Mouse (Mus musculus) lung, adult 2 months (tissue): ENCODE measurements at regions not wholly inside any gene's neighbourhood (a gene's known extent, or its start where the extent isn't known, plus 50 kb on each side); places are given as distances from the start of the nearest gene placed in this dataset.

Experiments
- DNase-seq: peaks from one replicate; pipeline ENCODE4 v3.0.0; 2022
- H3K4me1 ChIP-seq: fragments of 200-500 bp; 2 replicates; pipeline ENCODE4 v1.6.1; 2011; ENCODE audit warnings: low read length; ENCODE audit not compliant: control insufficient read depth, insufficient read depth
- H3K4me3 ChIP-seq: fragments of 200-500 bp; replicated peaks from 2 replicates; pipeline ENCODE3; 2011; ENCODE audit warnings: low read depth, mild to moderate bottlenecking, control low read depth, low read length; ENCODE audit errors: extremely low read depth
- CTCF ChIP-seq: fragments of 200-500 bp; IDR thresholded peaks from 2 replicates; pipeline ENCODE4 v1.5.1; 2011; ENCODE audit warnings: mild to moderate bottlenecking, low read length, control low read depth; ENCODE audit not compliant: insufficient read depth
- POLR2A ChIP-seq: fragments of 200-500 bp; IDR thresholded peaks from 2 replicates; pipeline ENCODE4 v1.6.1; 2011; ENCODE audit warnings: low read depth, mild to moderate bottlenecking, control low read depth, low read length, borderline replicate concordance; ENCODE audit errors: extremely low read depth
- WGBS: fragments of 180-500 bp; shearing (Covaris S2); methylation state at CpG from one replicate; pipeline ENCODE4 v1.1.7; 2018; 5-methylcytosine and 5-hydroxymethylcytosine counted together

DNA sequence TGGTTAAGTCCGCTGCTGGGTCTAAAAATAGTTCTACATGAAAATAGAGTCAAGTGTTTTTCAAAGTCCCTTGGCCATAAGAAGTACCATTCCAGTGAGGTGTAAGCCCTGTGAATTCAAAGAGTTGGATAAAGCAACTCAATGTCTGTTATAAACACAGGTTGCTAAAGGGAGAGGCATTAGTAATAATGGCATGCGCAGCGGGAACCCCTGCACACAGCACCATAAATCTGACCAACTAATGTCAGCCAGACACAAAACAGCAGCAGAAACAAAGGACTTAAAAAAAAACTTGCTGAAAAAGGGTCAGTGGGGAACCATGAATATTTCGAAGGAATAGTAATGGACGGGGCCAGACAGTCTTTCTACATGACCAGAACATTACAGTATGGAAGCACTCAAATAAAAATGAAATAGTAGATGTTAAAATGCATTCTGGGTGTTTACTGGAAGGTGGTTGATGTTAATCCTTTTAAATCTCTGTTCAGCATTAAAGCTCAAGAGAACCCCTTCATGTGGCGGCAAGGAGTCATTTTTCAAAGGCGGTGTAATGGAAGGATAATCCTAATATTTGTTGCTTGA is 52.7 kb upstream of the Csl start:
- DNase-seq, result no peak
- Histone ChIP-seq H3K4me1 (no peaks in the 10 kb centered on the region), H3K4me3 (no peak overlapping the region)
- TF ChIP-seq CTCF, result no peak
- no peak for TF ChIP-seq POLR2A
- WGBS, result 85% methylated on average over 7 of the region's 7 CpGs

DNA sequence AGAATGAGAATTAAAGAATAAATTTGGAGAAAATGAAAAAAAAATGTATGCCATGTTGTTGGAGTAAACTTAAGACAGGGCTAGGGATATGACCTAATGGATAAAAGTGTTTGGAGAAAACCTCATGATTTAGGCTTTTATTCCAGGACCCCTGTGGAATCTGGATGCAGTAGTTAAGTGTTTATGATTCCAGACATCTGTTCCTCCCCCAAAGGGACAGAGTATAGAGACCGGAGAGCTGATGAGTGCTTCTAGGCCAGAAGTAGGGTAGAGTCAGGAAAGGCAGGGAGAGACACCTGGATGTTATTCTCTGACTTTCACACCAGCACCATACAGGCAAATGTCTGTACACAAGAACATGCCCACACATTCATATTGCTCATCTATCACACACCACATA is 52.0 kb upstream of the Csl start:
- TF ChIP-seq POLR2A (no peak), CTCF (no peak)
- WGBS, result 71% methylated on average over 1 of the region's 1 CpGs
- no peak for DNase-seq

More for the DNA sequence above, 52.0 kb upstream of the Csl start:
- no peak overlapping the region for H3K4me3 ChIP-seq
- H3K4me1 ChIP-seq, result no peaks in the 10 kb centered on the region
